Mouse (Mus musculus) neural tube, embryonic 15.5 days (tissue): Measurements from ENCODE around the gene Gprc6a. TPM values are rescaled to one million over a fixed set of nuclear protein-coding genes. Genes with fewer than 3 reads are reported as not detected.

Experiments
- ATAC-seq: fragments of 200-750 bp; cut with Nextera tagmentation; 2 replicates; pipeline ENCODE4 v1.8.0; 2017; ENCODE audit warnings: mild to moderate bottlenecking, moderate TSS enrichment, moderate library complexity; ENCODE audit not compliant: low FRiP score
- H3K27ac ChIP-seq: fragments of 300-500 bp; sonication (generic); replicated peaks from 2 replicates; pipeline ENCODE4 v1.5.1; 2015; ENCODE audit warnings: mild to moderate bottlenecking, inconsistent platforms
- H3K27me3 ChIP-seq: fragments of 300-500 bp; sonication (generic); replicated peaks from 2 replicates; pipeline ENCODE4 v1.6.1; 2015; ENCODE audit warnings: inconsistent platforms
- H3K36me3 ChIP-seq: fragments of 300-500 bp; sonication (generic); 2 replicates; pipeline ENCODE4 v1.6.1; 2015; ENCODE audit warnings: inconsistent platforms
- H3K4me1 ChIP-seq: fragments of 300-500 bp; sonication (generic); 2 replicates; pipeline ENCODE4 v1.6.1; 2015; ENCODE audit warnings: inconsistent platforms
- H3K4me2 ChIP-seq: fragments of 300-500 bp; sonication (generic); 2 replicates; pipeline ENCODE4 v1.6.1; 2015; ENCODE audit warnings: inconsistent platforms, mild to moderate bottlenecking, moderate library complexity
- H3K4me3 ChIP-seq: fragments of 300-500 bp; sonication (generic); replicated peaks from 2 replicates; pipeline ENCODE4 v1.5.1; 2015; ENCODE audit warnings: mild to moderate bottlenecking, inconsistent platforms
- H3K9ac ChIP-seq: fragments of 300-500 bp; sonication (generic); replicated peaks from 2 replicates; pipeline ENCODE4 v1.6.1; 2015; ENCODE audit warnings: mild to moderate bottlenecking, inconsistent platforms
- H3K9me3 ChIP-seq: fragments of 300-500 bp; sonication (generic); replicated peaks from 2 replicates; pipeline ENCODE4 v1.6.1; 2016; ENCODE audit warnings: inconsistent platforms
- WGBS: fragments of 180-500 bp; shearing (Covaris S2); methylation state at CpG from one replicate; pipeline ENCODE4 v1.1.7; 2015; ENCODE audit warnings: mixed read lengths; 5-methylcytosine and 5-hydroxymethylcytosine counted together
- polyA plus RNA-seq: library from polyadenylated mRNA; unstranded; fragments of >200 nt; fragmentation: Nextera tagmentation; extraction: Ambion mirVana; gene quantifications from 2 replicates; pipeline ENCODE4 v1.2.1, GENCODE M21; 2015

Gprc6a gene
- not detected in 2 replicates for polyA plus RNA-seq

- H3K36me3 ChIP-seq: no peaks in the 10 kb centered on the region
- no peak within 1 kb of the TSS for H3K9ac ChIP-seq
- H3K9me3 ChIP-seq: no peaks in the 10 kb centered on the region
- ATAC-seq: no peak
- H3K4me2 ChIP-seq: no peak within 1 kb of the TSS
- no peaks in the 10 kb centered on the region for H3K4me1 ChIP-seq
- 64% methylated on average over 8 of the region's 8 CpGs for WGBS
- no peak within 1 kb of the TSS for H3K4me3 ChIP-seq
- H3K27me3 ChIP-seq: no peaks in the 10 kb centered on the region
- no peak within 1 kb of the TSS for H3K27ac ChIP-seq
These were observed at the start of gene Gprc6a for GRCm38 (mm10) chr10:51631411-51632136. Gprc6a (minus strand) TSS chr10:51631461.

GRCm38 (mm10) chr10:51678251-51678639 lies 47.0 kb upstream of the Gprc6a start:
- H3K9me3 ChIP-seq: no peaks in the 10 kb centered on the region
- 3% methylated on average over 10 of the region's 10 CpGs for WGBS
- H3K27me3 ChIP-seq: peaks cover 24% of the 10 kb centered on the region
- H3K9ac ChIP-seq: 0 out of 2 replicates have a peak overlapping the region, but pooled peaks have one; percentile 48
- no peak; the same call in 1 of the 2 replicates for ATAC-seq
- H3K4me3 ChIP-seq: peak overlapping the region; percentile 47
- H3K27ac ChIP-seq: no peak overlapping the region
- peaks cover 11% of the 10 kb centered on the region for H3K4me1 ChIP-seq
- H3K36me3 ChIP-seq: no peaks in the 10 kb centered on the region
- H3K4me2 ChIP-seq: peak overlapping the region; percentile 96

DNA sequence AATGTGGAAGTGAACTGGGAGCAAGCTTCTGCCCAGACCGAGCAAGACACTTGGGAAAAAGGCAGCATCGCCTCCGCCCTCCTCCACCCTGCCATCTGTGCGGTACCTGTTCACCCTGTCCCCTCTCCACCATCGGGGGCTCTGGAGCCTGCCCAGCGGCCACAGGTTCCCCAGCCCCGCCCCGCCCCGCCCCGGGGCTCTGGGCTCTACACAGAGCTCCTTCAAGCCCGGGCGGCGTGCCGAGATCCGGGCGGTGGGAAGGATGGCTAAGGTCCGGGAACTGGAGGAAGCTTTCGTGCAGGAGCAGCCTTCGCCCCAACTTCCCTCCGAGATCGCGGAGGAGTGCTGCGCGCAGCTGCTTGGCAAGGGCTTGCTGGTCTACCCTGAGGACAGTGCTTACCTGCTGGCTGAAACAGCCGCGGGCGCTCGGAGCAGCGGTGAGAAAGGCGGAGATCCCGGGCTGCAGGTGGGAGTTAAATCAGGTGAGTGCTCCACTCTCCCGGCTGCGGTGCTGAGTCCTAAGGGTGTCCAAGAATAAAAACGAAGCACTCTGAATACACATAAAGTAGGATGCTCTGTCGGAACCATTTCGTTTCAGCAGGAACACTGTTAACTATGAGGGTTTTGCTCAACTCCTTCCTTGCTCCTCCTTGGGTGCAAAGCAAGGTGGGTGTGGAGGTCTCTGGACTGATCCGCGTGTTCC lies 46.4 kb upstream of the Gprc6a start, which contains the start of gene Rfx6:
Rfx6 (plus strand) TSS at position 209 of the 703 bp plus-strand sequence.
- Histone ChIP-seq H3K27me3 (peaks cover 24% of the 10 kb centered on the region), H3K27ac (no peak within 1 kb of the TSS), H3K9ac (peak within 1 kb of the TSS; percentile 48), H3K4me3 (peak within 1 kb of the TSS; percentile 47), H3K36me3 (no peaks in the 10 kb centered on the region), H3K4me1 (peaks cover 11% of the 10 kb centered on the region), H3K4me2 (peak within 1 kb of the TSS; percentile 96), H3K9me3 (no peaks in the 10 kb centered on the region)
- ATAC-seq: peak; percentile 86
- WGBS: under 1% methylated on average over 38 of the region's 38 CpGs

DNA sequence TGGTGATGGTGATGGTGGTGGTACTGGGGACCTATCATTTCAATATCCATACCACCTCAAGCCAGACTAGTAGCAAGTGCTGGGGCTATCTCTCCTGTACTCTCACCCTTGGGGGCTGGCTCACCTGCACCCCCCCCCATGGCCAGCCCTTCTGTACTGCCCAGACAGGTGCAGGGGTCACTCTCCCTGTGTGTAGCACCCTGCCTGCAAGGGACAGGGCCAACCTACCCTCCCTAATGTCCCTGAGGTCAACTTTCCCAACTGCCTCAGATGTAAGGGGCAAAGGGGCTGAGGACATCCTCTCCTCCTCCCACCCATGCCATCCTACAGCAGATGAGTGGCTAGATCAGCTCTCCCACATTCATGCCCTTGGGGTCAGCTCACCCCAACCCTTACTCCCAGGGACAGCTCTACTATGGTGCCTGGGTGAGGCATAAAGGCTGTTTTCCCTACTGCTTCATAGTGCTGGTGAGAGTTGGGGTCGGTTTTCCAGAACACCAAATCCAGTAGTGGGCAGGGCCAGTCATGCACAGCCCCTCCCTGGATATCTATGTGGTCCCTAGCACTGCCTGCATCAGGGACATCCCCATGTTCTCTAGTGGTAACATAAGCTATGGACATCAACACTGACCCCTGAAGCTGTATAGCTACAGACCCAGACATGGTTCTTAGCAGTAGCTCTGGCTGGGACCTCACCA lies 41.0 kb upstream of the Gprc6a start:
- H3K9ac ChIP-seq: no peak overlapping the region
- no peaks in the 10 kb centered on the region for H3K9me3 ChIP-seq
- no peaks in the 10 kb centered on the region for H3K36me3 ChIP-seq
- no peak overlapping the region for H3K27ac ChIP-seq
- no peaks in the 10 kb centered on the region for H3K4me1 ChIP-seq
- H3K4me2 ChIP-seq: no peak overlapping the region
- no peak for ATAC-seq
- 50% methylated on average over 1 of the region's 1 CpGs for WGBS
- H3K27me3 ChIP-seq: peaks cover 11% of the 10 kb centered on the region
- no peak overlapping the region for H3K4me3 ChIP-seq

- Histone ChIP-seq H3K4me2 (no peak overlapping the region), H3K36me3 (no peaks in the 10 kb centered on the region), H3K4me3 (no peak overlapping the region), H3K4me1 (no peaks in the 10 kb centered on the region), H3K9me3 (no peaks in the 10 kb centered on the region), H3K27ac (no peak overlapping the region), H3K9ac (no peak overlapping the region), H3K27me3 (peaks cover 5% of the 10 kb centered on the region; the same call in 1 of the 2 replicates)
- ATAC-seq: no peak
- 87% methylated on average over 4 of the region's 4 CpGs for WGBS
These were observed 40.3 kb upstream of the Gprc6a start for GRCm38 (mm10) chr10:51671583-51671982.

- no peak overlapping the region for H3K9ac ChIP-seq
- H3K4me1 ChIP-seq: no peaks in the 10 kb centered on the region
- no peak overlapping the region for H3K4me3 ChIP-seq
- no peaks in the 10 kb centered on the region for H3K36me3 ChIP-seq
- ATAC-seq: no peak
- no peak overlapping the region for H3K27ac ChIP-seq
- H3K27me3 ChIP-seq: no peaks in the 10 kb centered on the region
- no peaks in the 10 kb centered on the region for H3K9me3 ChIP-seq
- no peak overlapping the region for H3K4me2 ChIP-seq
These were observed 38.1 kb upstream of the Gprc6a start for GRCm38 (mm10) chr10:51669334-51669733.

DNA sequence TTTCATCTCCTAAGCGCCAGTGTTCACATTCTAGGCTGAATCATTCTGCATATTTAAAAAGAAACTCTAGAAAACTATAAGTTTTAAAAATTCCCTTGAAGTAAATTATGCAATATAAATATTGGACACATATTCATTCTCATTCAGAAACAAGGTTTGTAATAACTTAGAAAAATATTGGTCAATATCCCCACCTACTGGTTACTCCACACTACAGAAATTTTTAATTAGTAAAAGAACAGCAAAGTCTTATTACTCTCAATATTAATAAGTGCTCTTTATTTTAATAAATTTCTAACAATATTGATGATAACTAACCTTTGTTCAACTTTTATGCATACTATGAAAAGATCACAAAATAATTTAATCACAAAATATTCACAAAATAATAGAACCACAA lies 26.1 kb upstream of the Gprc6a start:
- no peaks in the 10 kb centered on the region for H3K27me3 ChIP-seq
- no peak overlapping the region for H3K27ac ChIP-seq
- 80% methylated on average over 1 of the region's 1 CpGs for WGBS
- no peak overlapping the region for H3K4me3 ChIP-seq
- no peak overlapping the region for H3K4me2 ChIP-seq
- no peak overlapping the region for H3K9ac ChIP-seq
- H3K9me3 ChIP-seq: no peaks in the 10 kb centered on the region
- ATAC-seq: no peak
- no peaks in the 10 kb centered on the region for H3K4me1 ChIP-seq
- H3K36me3 ChIP-seq: no peaks in the 10 kb centered on the region

GRCm38 (mm10) chr10:51649506-51650221 lies 18.4 kb upstream of the Gprc6a start:
- Histone ChIP-seq H3K4me3 (no peak overlapping the region), H3K27me3 (no peaks in the 10 kb centered on the region), H3K9me3 (no peaks in the 10 kb centered on the region), H3K27ac (no peak overlapping the region), H3K36me3 (no peaks in the 10 kb centered on the region), H3K4me2 (no peak overlapping the region), H3K4me1 (no peaks in the 10 kb centered on the region), H3K9ac (no peak overlapping the region)
- 79% methylated on average over 3 of the region's 3 CpGs for WGBS
- no peak for ATAC-seq

- 93% methylated on average over 3 of the region's 3 CpGs for WGBS
- H3K27me3 ChIP-seq: no peaks in the 10 kb centered on the region
- no peaks in the 10 kb centered on the region for H3K4me1 ChIP-seq
- H3K4me3 ChIP-seq: no peak overlapping the region
- H3K27ac ChIP-seq: no peak overlapping the region
- no peaks in the 10 kb centered on the region for H3K36me3 ChIP-seq
- H3K9me3 ChIP-seq: no peaks in the 10 kb centered on the region
- ATAC-seq: no peak
- no peak overlapping the region for H3K9ac ChIP-seq
- no peak overlapping the region for H3K4me2 ChIP-seq
These were observed 10.1 kb downstream of the Gprc6a start for GRCm38 (mm10) chr10:51621193-51621592.

- H3K27ac ChIP-seq: no peak overlapping the region
- H3K9ac ChIP-seq: no peak overlapping the region
- H3K9me3 ChIP-seq: no peaks in the 10 kb centered on the region
- H3K4me3 ChIP-seq: no peak overlapping the region
- no peaks in the 10 kb centered on the region for H3K4me1 ChIP-seq
- H3K4me2 ChIP-seq: no peak overlapping the region
- ATAC-seq: no peak
- no peaks in the 10 kb centered on the region for H3K27me3 ChIP-seq
- no peaks in the 10 kb centered on the region for H3K36me3 ChIP-seq
- WGBS: 75% methylated on average over 7 of the region's 7 CpGs
These were observed 11.1 kb downstream of the Gprc6a start for GRCm38 (mm10) chr10:51620126-51620525.

DNA sequence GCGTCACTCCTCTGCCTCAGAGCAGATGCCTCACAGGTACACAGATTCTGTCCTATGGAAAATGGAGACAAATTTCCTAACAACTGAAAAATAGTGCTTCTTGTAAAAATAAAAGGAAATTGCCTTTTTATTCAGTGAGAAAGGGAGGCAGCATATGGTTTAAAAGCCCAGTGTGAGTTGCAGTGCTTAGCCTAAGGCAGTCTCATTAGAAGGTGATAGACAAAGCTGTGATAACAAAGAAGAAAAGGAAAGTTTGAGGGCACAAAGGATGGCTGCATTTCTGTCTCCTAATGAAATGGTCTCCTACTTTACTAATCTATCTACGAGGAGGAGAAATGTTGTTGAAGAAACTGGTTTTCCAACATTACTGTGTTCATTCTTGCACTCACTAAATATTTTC lies 12.7 kb downstream of the Gprc6a start:
- no peaks in the 10 kb centered on the region for H3K36me3 ChIP-seq
- no peak overlapping the region for H3K9ac ChIP-seq
- no peaks in the 10 kb centered on the region for H3K27me3 ChIP-seq
- no peak overlapping the region for H3K4me3 ChIP-seq
- 90% methylated on average over 2 of the region's 2 CpGs for WGBS
- no peak overlapping the region for H3K27ac ChIP-seq
- H3K4me2 ChIP-seq: no peak overlapping the region
- H3K9me3 ChIP-seq: no peaks in the 10 kb centered on the region
- no peaks in the 10 kb centered on the region for H3K4me1 ChIP-seq
- ATAC-seq: no peak
